29 mouse cellular contexts compared by ENCODE assay signal in genomic region chr1:94045559-94045958, GRCm38 (mm10). TPM values are rescaled to one million over a fixed set of nuclear protein-coding genes. Genes with fewer than 3 reads are reported as not detected.
"Had no signal": no experiment of that assay in that cellular context is flagged by ENCODE, and none has a peak within 500 bp of the region (broad histone marks: within the 10 kb centered on the region; RNA-seq: fewer than 3 reads in every experiment).

No protein-coding gene starts in this region.

- H3K4me3 ChIP-seq: lung, embryonic 15.5 days; midbrain, embryonic 10.5 days; midbrain, embryonic 12.5 days; neural tube, embryonic 12.5 days had no signal

- H3K36me3 ChIP-seq: lung, embryonic 15.5 days; midbrain, embryonic 10.5 days; midbrain, embryonic 12.5 days; neural tube, embryonic 12.5 days had no signal

- H3K9me3 ChIP-seq: lung, embryonic 15.5 days; midbrain, embryonic 10.5 days; midbrain, embryonic 12.5 days; neural tube, embryonic 12.5 days had no signal

- ATAC-seq: liver, postnatal 0 days; lung, postnatal 0 days had no signal

- H3K27ac ChIP-seq: lung, embryonic 15.5 days; macrophage; midbrain, embryonic 10.5 days; midbrain, embryonic 12.5 days; neural tube, embryonic 12.5 days had no signal

- H3K27me3 ChIP-seq: lung, embryonic 15.5 days; midbrain, embryonic 12.5 days; neural tube, embryonic 12.5 days had no signal

- H3K9ac ChIP-seq: liver, postnatal 0 days; lung, embryonic 15.5 days; midbrain, embryonic 12.5 days; neural tube, embryonic 12.5 days had no signal

- DNase-seq: liver, postnatal 0 days; lung, adult 2 months; lung, postnatal 14 days; lung, postnatal 36 days; midbrain, embryonic 14.5 days; retina, postnatal 1 day; right cerebral cortex, adult 18-20 months; right cerebral cortex, postnatal 25 days; right cerebral cortex, postnatal 4 days; spleen, adult 18-20 months; thymus, adult 18-20 months; thymus, postnatal 14 days; thymus, postnatal 36 days had no signal

- H3K4me1 ChIP-seq: lung, embryonic 15.5 days; midbrain, embryonic 10.5 days; midbrain, embryonic 12.5 days; neural tube, embryonic 12.5 days had no signal

- H3K4me2 ChIP-seq: lung, embryonic 15.5 days; midbrain, embryonic 12.5 days; neural tube, embryonic 12.5 days had no signal

RNA-seq across cellular contexts. Expression of gene Pdcd1, which starts 6.8 kb away (rescaled TPM):
- total RNA-seq: midbrain, postnatal 0 days; monocyte, adult 5-6 weeks had no signal
- polyA plus RNA-seq: macrophage; midbrain, embryonic 12.5 days; midbrain, postnatal 0 days; neural tube, embryonic 12.5 days; neural tube, embryonic 14.5 days; stomach, embryonic 14.5 days had no signal

RNA-seq across cellular contexts. Expression of gene Neu4, which starts 25.3 kb away (rescaled TPM):
- total RNA-seq: megakaryocyte, adult 5-6 weeks; megakaryocyte-erythroid progenitor cell, adult 5-6 weeks; monocyte, adult 5-6 weeks; neutrophil, adult 5-6 weeks had no signal
- polyA plus RNA-seq: liver, postnatal 0 days; lung, adult 2 months; lung, embryonic 15.5 days; lung, postnatal 0 days; macrophage; midbrain, embryonic 10.5 days; midbrain, embryonic 12.5 days; midbrain, embryonic 14.5 days; neural tube, embryonic 12.5 days; neural tube, embryonic 14.5 days; small intestine, adult 2 months; stomach, embryonic 14.5 days; stomach, embryonic 16.5 days; thymus, postnatal 0 days had no signal

RNA-seq across cellular contexts. Expression of gene Gal3st2c, which starts 55.2 kb away (rescaled TPM):
- total RNA-seq: megakaryocyte, adult 5-6 weeks; megakaryocyte-erythroid progenitor cell, adult 5-6 weeks; midbrain, postnatal 0 days; monocyte, adult 5-6 weeks; neutrophil, adult 5-6 weeks had no signal
- polyA plus RNA-seq: liver, postnatal 0 days; lung, adult 2 months; lung, embryonic 15.5 days; lung, postnatal 0 days; macrophage; midbrain, embryonic 10.5 days; midbrain, embryonic 12.5 days; midbrain, embryonic 14.5 days; midbrain, postnatal 0 days; neural tube, embryonic 12.5 days; neural tube, embryonic 14.5 days; stomach, embryonic 14.5 days; stomach, embryonic 16.5 days had no signal
